Mouse (Mus musculus) heart, adult 8-10 months (tissue): ENCODE data around the gene Vmn1r18. TPM values are rescaled to one million over a fixed set of nuclear protein-coding genes. Genes with fewer than 3 reads are reported as not detected.
"Not testable (repeated sequence)": the region's sequence is repeated elsewhere in the genome, so short reads cannot be mapped to it uniquely, and the experiment has no call there.

Experiments
- DNase-seq: peaks from one replicate; pipeline ENCODE4 v3.0.0; 2022; ENCODE audit warnings: low spot score
- total RNA-seq, 4 experiments: library from RNA; stranded (reverse); gene quantifications; 2 replicates each; pipeline ENCODE4 v1.2.4; 2022

Vmn1r18 gene
- not detected for total RNA-seq

DNA sequence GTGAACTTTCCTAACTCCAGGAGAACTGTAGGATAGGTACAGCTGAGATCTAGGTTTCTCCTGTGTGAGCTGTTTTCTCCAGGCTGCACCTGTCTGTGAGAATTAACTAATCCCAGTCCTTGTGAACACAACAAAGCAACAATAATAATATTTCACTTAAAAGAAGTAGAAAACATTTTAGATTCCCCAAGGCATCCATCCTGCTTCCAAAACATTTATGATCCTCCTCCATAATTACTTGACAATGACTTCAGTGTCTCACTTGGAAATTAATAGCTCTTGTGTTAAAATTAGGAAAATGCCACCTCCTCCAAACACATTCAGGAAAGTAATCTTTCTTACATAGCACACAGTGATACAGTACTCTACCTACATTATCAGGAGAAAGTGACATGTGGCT, at the start of gene Vmn1r18:
TSS of gene Vmn1r18 (minus strand) at position 101 of the 400 bp plus-strand sequence.
- no peak for DNase-seq

GRCm38 (mm10) chr6:57431196-57431595, 35.6 kb upstream of the Vmn1r18 start:
- peak; percentile 9 for DNase-seq

- no peak for DNase-seq
Observed at GRCm38 (mm10) chr6:57428630-57429029, 33.0 kb upstream of the Vmn1r18 start, which contains the start of gene Vmn1r20. Vmn1r20 (plus strand) TSS chr6:57428930.

DNA sequence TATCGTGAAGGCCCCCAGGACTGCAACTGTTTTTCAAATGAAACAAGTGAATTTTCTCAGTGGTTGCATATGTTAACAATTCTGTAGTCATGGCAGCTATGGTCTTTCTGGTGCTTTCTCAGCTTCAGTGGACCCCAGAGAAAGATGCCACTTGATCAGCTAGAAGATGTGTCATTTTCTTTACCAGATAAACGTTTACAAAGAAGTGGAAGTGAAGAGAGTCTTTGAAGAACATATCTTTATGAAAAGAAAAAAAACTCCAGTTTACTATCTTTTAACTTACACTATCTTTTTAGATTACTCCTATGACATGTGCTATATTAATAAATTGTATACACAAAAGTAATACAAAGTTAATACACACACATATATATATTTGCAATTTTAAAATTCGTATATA, 7.9 kb upstream of the Vmn1r18 start, which contains the start of gene Vmn1r19:
TSS of gene Vmn1r19 (plus strand) at position 301 of the 400 bp plus-strand sequence.
- DNase-seq: not testable (repeated sequence)

- no peak for DNase-seq
Observed at GRCm38 (mm10) chr6:57367496-57367895, 28.1 kb downstream of the Vmn1r18 start.

DNA sequence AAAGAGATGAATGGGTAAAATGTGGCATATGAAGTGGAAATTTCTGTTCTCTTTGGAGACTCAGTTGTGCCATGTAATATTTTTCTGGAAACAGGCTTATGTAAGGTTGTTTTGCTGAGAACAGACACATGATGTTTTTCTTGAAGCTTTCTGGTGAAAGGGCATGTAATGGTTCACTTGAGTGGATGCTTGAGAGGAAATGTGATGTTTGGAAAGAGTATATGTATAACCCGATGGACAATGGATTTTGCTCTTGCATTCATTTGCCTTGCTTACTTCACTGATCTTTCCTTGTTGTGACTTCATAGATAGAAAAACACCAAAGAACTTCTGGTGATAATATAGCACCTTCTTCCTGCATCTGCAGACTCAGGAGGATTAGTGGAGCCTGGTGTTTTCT, 29.7 kb downstream of the Vmn1r18 start:
- not testable (repeated sequence) for DNase-seq

GRCm38 (mm10) chr6:57363627-57364026, 32.0 kb downstream of the Vmn1r18 start, which contains the start of gene Vmn1r17:
Vmn1r17 (minus strand) TSS chr6:57363727.
- no peak for DNase-seq

GRCm38 (mm10) chr6:57356864-57357263, 38.7 kb downstream of the Vmn1r18 start:
- DNase-seq: no peak

DNA sequence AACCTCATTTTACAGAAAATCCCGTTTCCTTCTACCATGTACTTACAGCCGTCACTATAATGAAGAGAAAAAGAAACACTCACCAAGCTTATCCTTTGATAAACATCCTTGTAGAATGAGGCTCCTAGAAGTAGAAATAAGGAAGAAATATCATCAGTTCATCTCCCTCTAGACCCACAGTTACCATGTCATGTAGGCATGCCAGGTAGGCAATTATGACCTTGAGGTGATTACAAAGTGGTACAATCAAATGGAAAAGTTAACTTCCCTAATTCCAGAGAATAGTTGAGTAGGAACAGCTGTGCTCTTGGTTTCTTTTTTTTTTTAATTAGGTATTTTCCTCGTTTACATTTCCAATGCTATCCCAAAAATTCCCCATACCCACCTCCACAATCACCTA, 66.2 kb downstream of the Vmn1r18 start, which contains the start of gene Vmn1r16:
TSS of gene Vmn1r16 (minus strand) at position 101 of the 400 bp plus-strand sequence.
- no peak for DNase-seq

Other genes starting within 250 kb of the Vmn1r18 start
- gene Vmn1r12, start 238.9 kb downstream of the Vmn1r18 start, total RNA-seq: not detected
- not detected for gene Vmn1r13, start 192.5 kb downstream of the Vmn1r18 start, total RNA-seq
- gene Vmn1r14, start 164.1 kb downstream of the Vmn1r18 start, total RNA-seq: not detected
- gene Vmn1r15, start 137.8 kb downstream of the Vmn1r18 start, total RNA-seq: not detected
- gene Vmn1r16, start 66.3 kb downstream of the Vmn1r18 start, total RNA-seq: not detected
- gene Vmn1r17, start 32.1 kb downstream of the Vmn1r18 start, total RNA-seq: not detected
- gene Vmn1r19, start 8.0 kb upstream of the Vmn1r18 start, total RNA-seq: not detected
- gene Vmn1r20, start 33.1 kb upstream of the Vmn1r18 start, total RNA-seq: not detected
- 100 to 1,000 TPM in 3 of 4 experiments, 10 to 100 TPM in 1; 92.8 to 122 (median 105) TPM for gene Ppm1k, start 139.7 kb upstream of the Vmn1r18 start, total RNA-seq
- gene Herc6, start 185.2 kb upstream of the Vmn1r18 start, total RNA-seq: 1 to 10 TPM; 1.7 to 3.4 (median 2.9) TPM